Mouse (Mus musculus): Measurements from ENCODE around the gene Tmc7. TPM values are rescaled to one million over a fixed set of nuclear protein-coding genes. Genes with fewer than 3 reads are reported as not detected.

Tmc7 gene
- total and polyA plus RNA-seq, 3 experiments = not detected

- Histone ChIP-seq H3K4me3 (ENCODE audit: control insufficient read depth in 1 of 2, insufficient read depth in 1 of 2, low read depth in 2 of 2, low read length in 2 of 2) (no peak overlapping the region), H3K27ac (ENCODE audit: control insufficient read depth, low read depth, low read length) (no peak overlapping the region), H3K9ac (ENCODE audit: control insufficient read depth, low read depth, low read length, poor library complexity, severe bottlenecking) (no peak overlapping the region), H3K79me2 (ENCODE audit: control insufficient read depth, insufficient read depth, low read length, poor library complexity) (no peaks in the 10 kb centered on the region), H3K36me3 (ENCODE audit: control insufficient read depth in 1 of 2, insufficient read depth in 2 of 2, low read length in 2 of 2) (no peaks in the 10 kb centered on the region), H3K9me3 (replicated peaks; ENCODE audit: insufficient read depth, low read length) (no peaks in the 10 kb centered on the region), H3K27me3 (ENCODE audit: control insufficient read depth in 1 of 2, insufficient read depth in 2 of 2, low read length in 2 of 2) (no peaks in the 10 kb centered on the region), H3K4me1 (ENCODE audit: control insufficient read depth in 1 of 2, insufficient read depth in 2 of 2, low read length in 2 of 2) (no peaks in the 10 kb centered on the region)
- no peak for DNase-seq (ENCODE audit: low read depth, low spot score)
- TF ChIP-seq USF1 (IDR thresholded peaks at IDR 0.05; ENCODE audit: low read depth, low read length) = peak; percentile 57
- no peak for TF ChIP-seq UBTF (IDR thresholded peaks at IDR 0.05; ENCODE audit: borderline replicate concordance, insufficient read depth, low read depth, low read length)
Measured at GRCm38 (mm10) chr7:118633094-118633493, 48.6 kb upstream of the Tmc7 start.

DNA sequence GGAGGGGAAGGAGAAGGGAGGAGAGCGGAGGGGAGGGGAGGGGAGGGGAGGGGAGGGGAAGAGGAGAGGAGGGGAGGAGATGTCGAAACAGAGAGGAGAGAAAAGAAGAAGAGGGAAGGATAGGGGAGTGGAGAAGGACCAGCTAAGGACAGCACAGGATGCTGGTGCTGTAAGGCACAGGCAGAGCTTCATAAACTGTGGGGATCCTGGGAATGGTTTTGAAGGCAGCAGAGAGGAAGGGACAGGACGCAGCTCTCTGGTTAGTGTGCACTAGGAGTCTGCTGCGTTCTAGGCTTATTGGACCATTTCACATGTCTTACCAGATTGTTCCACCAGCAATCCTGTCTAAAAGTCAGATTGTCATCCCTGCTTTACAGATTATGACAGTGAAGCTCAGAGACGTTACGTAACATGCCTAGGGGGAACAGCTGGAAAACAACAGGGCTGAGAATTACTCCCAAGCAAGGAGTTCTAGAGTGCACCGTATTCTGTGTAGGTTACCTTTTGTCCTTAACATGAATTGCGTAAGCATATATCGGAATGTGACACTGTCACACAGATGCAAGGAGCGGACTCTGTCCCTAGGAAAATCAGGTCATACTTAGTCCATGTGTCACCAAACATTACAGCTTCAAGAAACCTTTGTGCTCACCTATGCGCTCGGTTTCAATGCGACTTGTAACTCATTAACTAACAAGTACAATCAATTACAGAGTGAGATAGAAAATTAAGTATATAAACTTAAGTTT is 43.2 kb upstream of the Tmc7 start:
- no peaks in the 10 kb centered on the region for H3K79me2 ChIP-seq (ENCODE audit: control insufficient read depth, insufficient read depth, low read length, poor library complexity)
- TF ChIP-seq POLR2AphosphoS5 (IDR thresholded peaks at IDR 0.05; ENCODE audit: borderline replicate concordance, low read depth, low read length) (no peak), KAT2A (conservative IDR thresholded peaks at IDR 0.05; ENCODE audit: low read depth, low read length) (no peak), MEF2A (IDR thresholded peaks at IDR 0.05; ENCODE audit: extremely low read depth, insufficient replicate concordance, low read depth, low read length, poor library complexity, severe bottlenecking) (no peak), TBP (IDR thresholded peaks at IDR 0.05; ENCODE audit: low read depth, low read length) (no peak), GABPA (IDR thresholded peaks at IDR 0.05; ENCODE audit: low read depth, low read length) (no peak), CHD1 (IDR thresholded peaks at IDR 0.05; ENCODE audit: low read depth, low read length) (no peak), USF2 (IDR thresholded peaks at IDR 0.05; ENCODE audit: borderline replicate concordance in 1 of 2, insufficient read depth in 1 of 2, low read depth in 1 of 2, low read length in 2 of 2) (no peak), NRF1 (IDR thresholded peaks at IDR 0.05; ENCODE audit: insufficient read depth, low read depth, low read length, poor library complexity, severe bottlenecking) (no peak), MYB (IDR thresholded peaks at IDR 0.05; ENCODE audit: low read depth, low read length) (no peak), MXI1 (IDR thresholded peaks at IDR 0.05; ENCODE audit: low read depth, low read length) (no peak), ZC3H11A (IDR thresholded peaks at IDR 0.05; ENCODE audit: low read depth, low read length) (no peak), HCFC1 (IDR thresholded peaks at IDR 0.05; ENCODE audit: low read depth, low read length) (no peak), ELF1 (IDR thresholded peaks at IDR 0.05; ENCODE audit: low read depth, low read length) (no peak), MAFK (IDR thresholded peaks at IDR 0.05; ENCODE audit: borderline replicate concordance, low read depth, low read length) (no peak), ETS1 (IDR thresholded peaks at IDR 0.05; ENCODE audit: low read depth, low read length) (no peak)
- H3K36me3 ChIP-seq (ENCODE audit: control insufficient read depth in 1 of 2, insufficient read depth in 2 of 2, low read length in 2 of 2) = no peaks in the 10 kb centered on the region
- no peak overlapping the region for H3K9ac ChIP-seq (ENCODE audit: control insufficient read depth, low read depth, low read length, poor library complexity, severe bottlenecking)
- no peaks in the 10 kb centered on the region for H3K4me1 ChIP-seq (ENCODE audit: control insufficient read depth in 1 of 2, insufficient read depth in 2 of 2, low read length in 2 of 2)
- no peak for DNase-seq (ENCODE audit: low read depth, low spot score)
- no peak overlapping the region for H3K4me3 ChIP-seq (ENCODE audit: control insufficient read depth in 1 of 2, insufficient read depth in 1 of 2, low read depth in 2 of 2, low read length in 2 of 2)
- H3K9me3 ChIP-seq (replicated peaks; ENCODE audit: insufficient read depth, low read length) = no peaks in the 10 kb centered on the region
- H3K27ac ChIP-seq (ENCODE audit: control insufficient read depth, low read depth, low read length) = no peak overlapping the region
- H3K27me3 ChIP-seq (ENCODE audit: control insufficient read depth in 1 of 2, insufficient read depth in 2 of 2, low read length in 2 of 2) = no peaks in the 10 kb centered on the region

All from MEL (cell line).